Mouse (Mus musculus): ENCODE results near the gene Ccnj. TPM values are rescaled to one million over a fixed set of nuclear protein-coding genes. Genes with fewer than 3 reads are reported as not detected.

Ccnj gene
- total RNA-seq, 2 experiments from 2014 or later = 5.7 to 6.5 TPM

DNA sequence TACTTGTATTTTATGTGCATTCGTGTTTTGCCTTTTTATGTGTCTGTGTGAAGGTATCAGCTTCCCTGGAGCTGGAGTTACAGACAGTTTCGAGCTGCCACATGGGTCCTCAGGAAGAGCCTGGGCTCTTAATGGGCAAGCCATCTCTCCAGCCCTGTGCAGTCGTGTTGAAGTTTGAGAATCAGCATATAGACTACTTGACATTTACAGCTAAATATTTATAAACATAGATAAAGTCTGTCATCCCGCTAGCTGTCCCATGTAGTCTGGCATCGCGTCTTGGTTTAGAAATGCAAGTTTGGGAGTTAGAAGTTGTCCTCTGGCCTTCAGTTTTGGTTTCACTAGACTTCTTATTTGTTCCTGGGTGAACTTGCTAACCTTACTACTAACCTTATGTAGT lies 10.0 kb downstream of the Ccnj start:
- DNase-seq (ENCODE audit: low spot score in 2 of 2) = no peak

DNA sequence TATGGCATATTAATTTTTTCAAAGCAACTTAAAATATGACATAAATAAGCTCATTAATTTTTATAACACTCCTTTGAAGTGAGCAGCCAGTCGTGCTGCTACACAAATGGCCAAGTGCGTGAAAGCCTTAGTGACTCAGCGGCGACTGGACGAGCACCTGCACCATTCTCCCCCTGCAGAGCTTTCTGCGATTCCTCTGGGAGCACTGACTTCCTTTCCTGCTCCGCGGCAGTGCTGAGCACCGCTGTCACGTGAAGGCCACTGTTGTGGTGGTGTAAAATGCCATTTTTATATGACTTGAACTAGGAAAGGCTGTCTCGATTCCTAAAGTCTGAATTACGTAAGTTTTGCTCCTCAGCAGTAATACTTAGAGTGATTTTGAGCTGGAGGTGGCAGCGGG lies 10.5 kb downstream of the Ccnj start:
- no peak for DNase-seq (ENCODE audit: low spot score in 2 of 2)

DNA sequence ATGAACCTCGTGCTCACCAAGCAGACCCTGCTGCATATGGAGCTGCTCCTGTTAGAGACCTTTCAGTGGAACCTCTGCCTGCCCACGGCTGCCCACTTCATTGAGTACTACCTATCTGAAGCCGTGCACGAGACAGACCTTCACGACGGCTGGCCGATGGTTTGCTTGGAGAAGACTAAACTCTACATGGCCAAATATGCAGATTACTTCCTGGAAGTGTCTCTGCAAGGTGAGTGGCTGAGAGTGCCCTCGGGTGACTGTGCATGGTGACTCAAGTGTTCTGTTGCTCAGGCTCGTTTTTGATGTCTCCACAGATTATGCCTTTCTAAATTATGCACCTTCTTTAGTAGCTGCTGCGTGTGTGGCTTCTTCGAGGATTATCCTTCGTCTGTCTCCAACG lies 13.7 kb downstream of the Ccnj start:
- DNase-seq (ENCODE audit: low spot score in 2 of 2) = no peak

DNA sequence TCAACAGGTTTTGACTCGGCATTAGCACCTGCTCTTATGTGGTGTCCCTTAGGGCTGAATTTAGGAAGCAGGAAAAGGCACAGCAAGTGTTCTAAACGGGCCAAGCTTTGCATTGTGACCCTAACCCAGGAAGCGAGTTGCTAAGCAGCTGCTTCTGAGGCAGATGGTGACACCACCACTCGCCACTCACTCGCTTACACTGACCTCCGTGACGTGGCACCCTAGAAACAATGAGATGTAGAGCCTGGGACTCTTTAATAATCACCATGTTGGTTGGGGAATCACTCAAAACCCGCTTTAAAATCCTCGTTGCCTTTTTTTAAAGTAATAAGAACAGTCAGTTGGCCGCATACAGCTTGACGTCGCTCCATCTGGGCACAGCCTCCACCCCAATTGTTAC lies 18.3 kb downstream of the Ccnj start:
- no peak for DNase-seq (ENCODE audit: low spot score in 2 of 2)

DNA sequence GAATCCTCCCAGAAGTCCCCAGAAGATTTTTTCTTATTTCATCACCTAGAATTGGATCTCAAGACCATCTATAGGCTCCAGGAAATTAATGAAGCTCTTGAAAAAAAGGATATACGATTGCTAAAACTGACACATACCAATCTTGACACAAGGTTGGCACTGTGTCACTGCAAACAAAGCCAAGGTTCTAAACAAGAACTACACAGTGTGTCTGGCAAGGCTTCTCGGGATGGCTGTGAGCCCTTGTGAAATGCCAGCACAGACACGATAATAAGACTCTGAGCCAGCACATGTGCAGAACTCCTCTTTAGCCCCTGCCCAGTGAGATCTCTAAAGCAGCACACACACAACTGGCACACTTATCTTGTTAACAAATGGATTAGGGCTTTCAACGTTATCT lies 28.5 kb downstream of the Ccnj start:
- DNase-seq (ENCODE audit: low spot score in 2 of 2) = no peak

DNA sequence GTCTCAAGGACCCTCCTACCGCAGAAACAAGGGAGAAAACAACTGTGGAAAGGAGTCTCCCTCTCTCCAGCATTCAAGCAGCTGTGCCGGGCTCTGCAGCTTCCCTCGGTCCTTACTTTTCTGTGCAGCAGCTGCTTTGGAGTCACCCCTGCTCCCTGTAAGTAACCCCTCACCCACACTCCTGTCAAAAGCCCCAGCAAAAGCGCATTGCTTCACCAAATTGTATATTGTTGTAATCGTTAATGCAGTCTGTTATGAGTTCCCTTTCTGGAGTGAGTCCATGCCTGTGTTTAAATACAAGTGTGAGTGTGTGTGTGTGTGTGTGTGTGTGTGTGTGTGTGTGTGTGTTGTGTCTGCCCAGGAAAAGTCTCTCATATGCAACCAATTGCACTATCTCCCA lies 37.2 kb downstream of the Ccnj start:
- DNase-seq (ENCODE audit: low spot score in 2 of 2) = no peak

DNA sequence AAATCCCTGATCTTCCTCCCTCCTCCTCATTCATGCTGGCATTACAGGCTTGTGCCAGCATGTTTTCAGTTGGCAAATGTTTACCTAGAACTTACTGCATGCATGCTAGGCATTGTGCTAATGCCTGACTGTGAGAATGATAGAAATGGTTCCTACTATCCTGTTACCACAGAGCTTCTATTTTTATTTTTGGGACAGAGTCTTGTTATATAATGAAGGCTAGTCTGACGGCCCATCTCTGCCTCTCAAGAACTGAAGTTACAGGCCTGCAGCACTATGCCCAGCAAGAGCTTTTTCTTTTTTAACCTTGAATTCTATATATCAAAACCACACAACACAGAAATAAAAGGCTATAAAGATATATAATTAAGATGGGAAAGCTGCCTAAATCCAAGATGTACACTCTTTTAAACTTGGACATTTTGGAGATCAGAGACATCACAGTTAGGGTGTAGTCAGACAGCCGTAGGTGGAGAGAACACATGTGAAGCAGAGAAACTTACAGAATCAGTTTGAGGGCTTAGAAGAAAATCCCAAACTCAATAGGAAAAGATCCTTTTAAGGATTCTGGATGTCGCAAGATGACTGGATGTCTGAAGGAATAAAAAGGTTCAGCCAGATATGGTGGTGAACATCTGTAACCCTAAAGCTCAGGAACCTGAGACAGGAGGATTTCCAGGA lies 38.5 kb downstream of the Ccnj start:
- DNase-seq (ENCODE audit: low spot score in 2 of 2) = no peak

DNA sequence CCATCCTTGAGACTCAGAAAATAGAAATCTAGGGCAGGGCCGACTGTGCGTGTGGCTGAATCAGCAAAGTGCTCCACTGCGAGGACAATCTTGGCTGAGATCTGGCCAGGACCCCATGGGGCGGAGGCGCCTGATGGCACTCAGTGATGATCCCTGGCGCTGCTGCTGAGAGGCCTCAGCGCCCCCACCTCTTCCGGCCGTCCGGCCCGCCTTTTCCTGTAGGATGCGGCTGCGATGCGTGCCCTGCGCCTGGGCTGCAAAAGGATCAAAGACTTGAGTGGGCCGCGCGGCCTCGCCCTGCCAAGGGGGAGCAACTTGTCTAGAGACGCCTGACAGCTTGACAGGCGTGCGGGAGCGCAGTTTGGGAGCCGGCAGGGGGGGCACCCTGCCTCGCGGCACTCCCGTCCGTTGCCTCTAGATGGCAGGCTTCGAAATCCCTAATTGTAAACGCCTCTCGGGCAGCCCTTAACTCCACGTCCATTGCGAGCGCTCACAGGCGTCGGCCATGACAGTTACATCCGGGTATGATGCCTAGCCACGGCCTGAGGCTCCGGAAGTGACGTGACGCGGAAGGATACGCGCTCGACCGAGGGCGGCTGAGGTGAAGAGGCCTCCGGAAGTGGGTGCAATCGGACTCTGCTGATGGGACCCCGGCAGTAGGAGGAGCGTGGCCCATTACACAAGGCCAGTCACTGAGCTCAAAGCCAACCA lies 42.0 kb downstream of the Ccnj start:
- peak; percentile 80 to 91 for DNase-seq (ENCODE audit: low spot score in 2 of 2)

DNA sequence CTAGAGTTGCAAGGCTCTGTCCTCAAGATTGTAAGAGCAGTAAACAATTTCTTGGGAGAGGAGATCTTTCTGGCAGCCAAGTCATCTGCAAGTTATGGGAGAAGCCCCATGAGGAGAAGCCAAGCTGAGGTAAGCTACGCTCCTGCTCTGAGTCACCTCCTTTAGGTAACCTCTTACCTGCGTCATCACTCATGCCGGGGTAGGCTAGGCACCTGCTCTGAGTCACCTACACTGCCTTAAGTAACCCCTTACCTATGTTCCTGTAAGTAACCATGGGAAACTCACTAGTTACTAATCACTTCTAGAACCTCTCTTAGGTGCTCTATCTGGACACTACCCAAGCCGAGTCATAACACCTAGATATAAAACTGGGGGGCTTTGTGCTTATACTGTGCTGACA lies 50.6 kb downstream of the Ccnj start:
- no peak for DNase-seq (ENCODE audit: low spot score in 2 of 2)

DNA sequence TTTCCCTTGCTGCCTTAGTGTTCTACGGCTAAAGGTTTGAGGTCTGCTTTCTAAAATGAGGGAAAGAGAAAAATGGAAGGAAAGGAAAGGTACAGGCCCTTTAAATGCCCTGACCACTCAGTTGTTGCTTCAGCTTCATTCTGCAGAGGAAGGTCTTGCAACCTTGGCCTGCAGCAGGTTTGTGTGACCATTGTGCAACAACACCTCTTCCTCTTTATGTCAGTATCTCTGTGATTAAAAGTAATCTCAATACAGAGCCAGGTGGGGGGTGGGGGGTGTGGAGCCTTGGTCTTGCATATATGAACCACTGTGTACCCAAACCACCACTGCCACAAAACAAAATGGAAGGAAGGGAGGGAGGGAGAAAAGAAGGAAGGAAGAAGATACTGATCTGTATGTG lies 57.8 kb downstream of the Ccnj start:
- DNase-seq (ENCODE audit: low spot score in 2 of 2) = no peak

DNA sequence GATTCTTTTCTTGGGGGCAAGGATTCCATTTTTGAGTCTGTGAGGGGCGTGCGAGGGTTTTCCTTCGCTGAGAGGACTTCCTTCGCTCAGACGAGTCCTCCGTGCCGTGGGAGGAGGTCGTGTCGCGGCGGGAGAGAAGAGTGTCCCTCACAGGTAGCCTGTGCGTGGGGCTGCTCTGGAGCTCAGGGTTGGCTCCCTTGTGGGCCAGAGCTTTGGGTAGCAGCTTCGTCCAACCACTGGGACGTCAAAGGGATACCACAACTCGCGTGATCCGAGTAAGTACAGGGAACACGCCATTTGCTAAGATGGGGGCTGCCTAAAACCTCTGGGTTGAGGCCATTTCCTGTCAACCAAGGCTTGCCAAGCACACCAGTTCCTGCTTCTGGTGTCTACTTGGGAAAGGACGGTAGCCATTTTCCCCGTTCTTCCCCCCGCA lies 63.0 kb downstream of the Ccnj start:
- no peak for DNase-seq (ENCODE audit: low spot score in 2 of 2)

DNA sequence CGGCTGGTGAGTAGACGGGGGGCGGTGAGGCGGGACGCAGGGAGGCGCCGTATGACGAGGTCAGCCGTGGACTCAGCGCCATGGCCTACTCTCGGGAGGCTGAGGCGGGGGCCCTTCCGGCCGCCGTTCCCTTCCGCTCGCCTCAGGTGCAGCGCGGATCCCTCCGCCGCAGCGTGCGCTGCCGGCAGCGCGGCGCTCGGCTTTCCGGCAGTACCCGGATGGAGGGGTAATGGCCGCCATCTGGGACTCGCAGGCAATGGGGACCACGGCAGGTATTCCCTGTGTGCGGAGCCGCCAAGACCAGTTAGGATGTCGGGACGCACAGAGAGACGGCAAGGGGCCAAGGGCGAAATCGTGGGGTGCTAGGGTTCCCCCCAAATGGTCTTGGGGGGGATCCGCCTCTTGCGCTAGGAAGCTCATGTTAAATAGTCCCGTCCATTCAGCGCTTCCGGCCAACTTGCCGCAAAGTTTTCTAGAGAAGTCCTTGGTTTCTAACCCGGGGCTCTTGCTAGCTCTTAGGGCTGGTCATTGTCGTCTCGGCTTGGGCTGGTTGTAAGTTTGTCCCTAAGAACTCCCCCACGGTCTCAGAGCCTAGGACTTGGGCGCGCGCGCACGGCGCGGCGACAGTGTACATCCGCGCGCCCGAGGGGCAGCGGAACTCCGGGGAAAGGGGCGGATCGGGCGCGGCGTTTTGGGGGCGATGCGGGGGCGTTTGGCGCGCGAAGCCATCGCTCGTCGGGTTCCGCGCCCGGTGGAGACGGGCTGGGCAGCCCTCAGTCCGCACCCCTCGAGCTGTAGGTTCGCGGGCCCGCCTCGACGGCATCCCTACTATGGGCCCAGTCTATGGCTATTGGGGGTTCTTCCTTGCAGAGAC lies 63.7 kb downstream of the Ccnj start, which contains the start of gene Zfp518a:
TSS of gene Zfp518a (plus strand) at position 187 of the 874 bp plus-strand sequence.
- DNase-seq (ENCODE audit: low spot score in 2 of 2) = peak; percentile 75 to 91

DNA sequence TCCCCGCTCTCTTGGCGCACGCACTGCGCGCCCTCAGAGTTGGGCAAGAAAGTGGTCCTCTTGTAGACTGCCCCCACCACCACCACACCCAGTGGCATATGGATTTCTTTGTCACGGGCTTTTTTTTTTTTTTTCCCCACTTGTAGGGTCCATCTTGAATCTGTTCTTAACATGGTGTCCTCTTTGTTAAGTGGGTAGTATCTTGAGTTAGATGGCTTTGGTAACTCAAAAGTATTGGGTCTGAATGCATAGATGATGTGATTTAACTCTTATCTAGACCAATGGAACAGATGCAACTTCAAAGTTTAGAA lies 64.3 kb downstream of the Ccnj start:
- no peak for DNase-seq (ENCODE audit: low spot score in 2 of 2)

Small RNAs within 50 kb of the gene (microRNA-seq; reads per million reads assigned to microRNA genes)
- gene Mir8092 = 0.63 reads per million

Other genes starting within 250 kb of the Ccnj start
- 10 to 100 TPM; 29.3 to 30.2 TPM for gene Aldh18a1, start 242.8 kb upstream of the Ccnj start, total RNA-seq (2021)
- gene Tctn3, start 219.0 kb upstream of the Ccnj start, total RNA-seq (2021) = 1 to 10 TPM; 5.5 to 7.6 TPM
- 10 to 100 TPM; 29.3 to 31.0 TPM for gene Entpd1, start 218.9 kb upstream of the Ccnj start, total RNA-seq (2021)
- gene Cc2d2b, start 82.5 kb upstream of the Ccnj start, total RNA-seq (2021) = not detected
- 10 to 100 TPM in 1 of 2 experiments, 1 to 10 TPM in 1; 9.3 to 10.1 TPM for gene Zfp518a, start 63.4 kb downstream of the Ccnj start, total RNA-seq (2021)
- under 1 TPM; 0.78 to 0.93 TPM for gene Blnk, start 163.3 kb downstream of the Ccnj start, total RNA-seq (2021)
- under 1 TPM in 1 of 2 experiments, not detected in 1; 0.37 TPM for gene Dntt, start 198.0 kb downstream of the Ccnj start, total RNA-seq (2021)
- gene Opalin, start 245.8 kb downstream of the Ccnj start, total RNA-seq (2021) = not detected